Mouse (Mus musculus): ENCODE measurements around the gene Mfsd11. TPM values are rescaled to one million over a fixed set of nuclear protein-coding genes. Genes with fewer than 3 reads are reported as not detected.
"Not testable (repeated sequence)": the region's sequence is repeated elsewhere in the genome, so short reads cannot be mapped to it uniquely, and the experiment has no call there.

Gene Mfsd11
- polyA plus RNA-seq, 1 experiment from 2014 or later = 53.9 TPM

DNA sequence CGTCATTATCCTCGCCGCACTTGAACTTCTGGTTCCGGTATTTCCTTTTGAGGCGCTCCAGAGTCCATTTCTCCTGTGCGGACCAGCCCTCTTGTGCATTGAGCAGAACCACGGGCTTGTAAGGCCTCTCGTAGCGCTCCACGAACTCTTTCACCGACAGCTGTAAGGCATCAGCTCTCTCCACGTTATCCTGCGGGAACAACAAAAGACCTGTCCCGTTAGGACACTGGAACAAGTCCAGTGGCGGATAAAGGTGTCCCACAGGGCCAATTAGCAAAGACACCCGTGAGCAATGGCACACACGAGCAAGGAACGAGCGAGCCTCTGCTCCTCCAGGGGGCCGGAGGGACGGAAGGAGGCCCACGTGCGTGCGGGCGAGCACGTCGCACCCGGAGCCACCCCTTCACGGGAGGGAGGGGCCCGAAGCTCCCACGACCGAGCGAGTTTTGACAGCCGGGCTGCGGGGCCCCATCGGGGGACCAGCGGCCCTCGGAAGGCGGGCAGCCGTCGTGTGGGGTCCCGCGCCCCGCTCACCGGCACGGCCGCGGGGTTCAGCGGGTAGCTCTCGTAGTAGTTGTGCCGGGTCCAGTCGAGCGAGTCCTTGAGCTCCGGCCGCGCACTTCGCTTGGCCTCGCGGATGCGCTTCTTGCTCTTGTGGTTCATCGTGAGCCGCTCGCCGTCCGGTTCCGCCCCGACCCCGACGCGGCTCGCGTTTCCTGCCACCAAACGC, 9.5 kb upstream of the Mfsd11 start:
- Histone ChIP-seq H3K9me3 (no peaks in the 10 kb centered on the region), H3K9ac (peak overlapping the region; percentile 91), H3K4me1 (replicated peaks) (peaks cover 57% of the 10 kb centered on the region), H3K4me3 (peak overlapping the region; percentile 81), H3K4me2 (peak overlapping the region; percentile 83), H3K27me3 (no peaks in the 10 kb centered on the region), H3K36me3 (peaks cover 39% of the 10 kb centered on the region), H3K27ac (peak overlapping the region; percentile 98)
- peak; percentile 75 for ATAC-seq (ENCODE audit: low FRiP score)
- WGBS = under 1% methylated on average over 73 of the region's 73 CpGs

DNA sequence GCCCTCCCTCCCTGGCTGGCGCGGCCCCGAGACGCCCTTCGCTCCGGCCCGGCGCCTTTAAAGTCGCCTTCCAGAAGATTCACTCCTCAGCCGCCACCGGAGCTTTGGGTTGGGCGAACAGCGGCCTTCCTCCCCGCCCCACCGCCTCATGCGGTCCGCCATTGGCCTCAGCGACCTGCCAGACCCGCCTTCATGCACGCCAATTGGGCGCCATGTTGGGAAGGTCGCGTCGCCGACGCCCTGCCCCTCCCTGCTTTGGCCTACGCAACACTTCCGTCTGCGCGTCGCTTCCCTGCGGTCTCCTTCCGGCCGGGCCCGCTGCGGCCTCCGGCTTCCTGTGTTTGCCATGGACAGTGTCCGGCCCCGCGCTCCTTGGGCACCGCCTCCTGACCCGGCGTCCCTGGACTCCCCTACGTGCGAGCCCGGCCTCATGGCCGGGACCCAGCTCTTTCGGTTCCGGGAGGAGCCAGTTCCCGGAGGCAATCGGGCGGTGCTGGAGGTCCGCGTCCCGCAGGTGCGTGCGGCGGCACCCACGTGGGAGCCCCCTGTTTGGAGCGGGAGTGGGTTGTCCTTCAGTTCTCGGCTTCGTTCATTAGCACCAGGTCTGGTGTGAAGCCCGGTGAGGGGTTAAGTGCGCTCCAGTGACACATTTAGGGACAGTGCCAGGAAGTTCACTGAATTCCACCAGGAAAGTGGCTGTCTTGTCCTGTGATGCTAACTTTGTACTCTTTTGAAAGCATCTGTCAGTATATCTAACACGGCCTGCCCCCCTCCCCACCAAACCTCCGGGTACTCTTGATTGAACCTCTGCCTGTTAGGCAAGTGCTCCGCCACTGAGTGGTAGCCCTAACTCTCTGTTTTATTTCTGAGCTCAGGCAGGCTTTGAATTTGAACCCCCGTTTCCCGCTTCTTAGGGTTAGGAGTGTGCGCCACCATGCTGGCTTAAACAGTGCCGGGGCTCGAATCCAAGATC, 8.7 kb upstream of the Mfsd11 start, which contains the start of the genes Mettl23 and Jmjd6:
Gene Mettl23, plus strand, starts transcription at position 18 of the 973 bp plus-strand sequence.
Gene Jmjd6, minus strand, starts transcription at position 189 of the 973 bp plus-strand sequence.
- Histone ChIP-seq H3K27ac (peak within 1 kb of the TSS; percentile 98), H3K27me3 (no peaks in the 10 kb centered on the region), H3K36me3 (peaks cover 39% of the 10 kb centered on the region), H3K4me3 (peak within 1 kb of the TSS; percentile 81), H3K4me1 (replicated peaks) (peaks cover 57% of the 10 kb centered on the region), H3K9ac (peak within 1 kb of the TSS; percentile 91), H3K9me3 (no peaks in the 10 kb centered on the region), H3K4me2 (peak within 1 kb of the TSS; percentile 83)
- peak; percentile 96 for ATAC-seq (ENCODE audit: low FRiP score)
- 1% methylated on average over 72 of the region's 72 CpGs for WGBS

- Histone ChIP-seq H3K4me1 (replicated peaks) (peaks cover 43% of the 10 kb centered on the region), H3K9me3 (no peaks in the 10 kb centered on the region), H3K27ac (no peak overlapping the region), H3K27me3 (no peaks in the 10 kb centered on the region), H3K9ac (no peak overlapping the region), H3K4me3 (no peak overlapping the region), H3K4me2 (no peak overlapping the region), H3K36me3 (peaks cover 31% of the 10 kb centered on the region)
- no peak for ATAC-seq (ENCODE audit: low FRiP score)
- 80% methylated on average over 4 of the region's 4 CpGs for WGBS
Measured at GRCm38 (mm10) chr11:116846593-116847181, 5.6 kb upstream of the Mfsd11 start.

- Histone ChIP-seq H3K9me3 (no peaks in the 10 kb centered on the region), H3K4me2 (no peak overlapping the region), H3K27ac (no peak overlapping the region), H3K27me3 (no peaks in the 10 kb centered on the region), H3K4me1 (replicated peaks) (peaks cover 36% of the 10 kb centered on the region), H3K9ac (no peak overlapping the region), H3K36me3 (peaks cover 31% of the 10 kb centered on the region), H3K4me3 (no peak overlapping the region)
- no peak for ATAC-seq (ENCODE audit: low FRiP score)
- WGBS = 93% methylated on average over 3 of the region's 3 CpGs
Measured at GRCm38 (mm10) chr11:116847187-116848085, 4.8 kb upstream of the Mfsd11 start.

- Histone ChIP-seq H3K9me3 (no peaks in the 10 kb centered on the region), H3K4me1 (replicated peaks) (peaks cover 36% of the 10 kb centered on the region)
- ATAC-seq (ENCODE audit: low FRiP score) = no peak
Measured at GRCm38 (mm10) chr11:116848086-116848876, 4.0 kb upstream of the Mfsd11 start.

GRCm38 (mm10) chr11:116848877-116849178, 3.4 kb upstream of the Mfsd11 start:
- WGBS = 79% methylated on average over 2 of the region's 2 CpGs
- not testable (repeated sequence) for H3K27ac ChIP-seq; ATAC-seq (ENCODE audit: low FRiP score); H3K9me3 ChIP-seq; H3K9ac ChIP-seq; H3K4me3 ChIP-seq; H3K4me2 ChIP-seq; H3K27me3 ChIP-seq
- peaks cover 31% of the 10 kb centered on the region for H3K36me3 ChIP-seq
- peaks cover 35% of the 10 kb centered on the region for H3K4me1 ChIP-seq (replicated peaks)

More at GRCm38 (mm10) chr11:116848086-116848876, 4.0 kb upstream of the Mfsd11 start:
- WGBS = 82% methylated on average over 5 of the region's 5 CpGs
- Histone ChIP-seq H3K36me3 (peaks cover 31% of the 10 kb centered on the region), H3K9ac (no peak overlapping the region), H3K27ac (no peak overlapping the region), H3K4me3 (no peak overlapping the region), H3K27me3 (no peaks in the 10 kb centered on the region), H3K4me2 (no peak overlapping the region)

- Histone ChIP-seq H3K9ac (no peak overlapping the region), H3K27me3 (no peaks in the 10 kb centered on the region), H3K4me1 (replicated peaks) (peaks cover 33% of the 10 kb centered on the region), H3K4me2 (no peak overlapping the region), H3K9me3 (no peaks in the 10 kb centered on the region), H3K27ac (no peak overlapping the region), H3K36me3 (peaks cover 31% of the 10 kb centered on the region), H3K4me3 (no peak overlapping the region)
- no peak for ATAC-seq (ENCODE audit: low FRiP score)
Measured at GRCm38 (mm10) chr11:116849587-116849986, 2.7 kb upstream of the Mfsd11 start.

DNA sequence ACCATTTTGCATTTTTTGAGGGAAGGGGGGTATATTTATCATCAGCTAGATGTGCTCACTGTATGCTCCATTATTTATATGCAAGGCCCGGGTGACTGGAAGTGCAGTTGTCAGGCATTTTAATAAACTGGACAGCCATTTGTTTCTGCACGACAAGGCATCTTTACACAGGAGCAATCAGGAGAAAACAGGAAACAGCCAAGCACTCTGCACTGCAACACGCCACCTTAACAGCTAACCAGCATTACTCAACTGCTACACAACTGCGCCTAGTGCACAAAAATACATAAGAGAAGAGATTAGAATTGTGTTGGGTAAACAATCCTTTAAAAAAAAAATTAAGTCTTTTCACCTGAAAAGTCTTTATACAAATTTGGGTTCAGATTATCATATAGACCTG, 2.2 kb upstream of the Mfsd11 start:
- no peaks in the 10 kb centered on the region for H3K9me3 ChIP-seq
- peaks cover 31% of the 10 kb centered on the region for H3K36me3 ChIP-seq
- no peaks in the 10 kb centered on the region for H3K27me3 ChIP-seq
- H3K4me3 ChIP-seq = peak overlapping the region; percentile 94
- H3K27ac ChIP-seq = no peak overlapping the region
- WGBS = 56% methylated on average over 4 of the region's 4 CpGs
- H3K4me1 ChIP-seq (replicated peaks) = peaks cover 36% of the 10 kb centered on the region
- H3K4me2 ChIP-seq = peak overlapping the region; percentile 94
- H3K9ac ChIP-seq = peak overlapping the region; percentile 35; the same call in 1 of the 2 replicates
- ATAC-seq (ENCODE audit: low FRiP score) = no peak

- Histone ChIP-seq H3K27me3 (no peaks in the 10 kb centered on the region), H3K9me3 (no peaks in the 10 kb centered on the region), H3K36me3 (peaks cover 31% of the 10 kb centered on the region), H3K9ac (peak overlapping the region; percentile 97), H3K4me1 (replicated peaks) (peaks cover 40% of the 10 kb centered on the region), H3K4me2 (peak overlapping the region; percentile 94), H3K27ac (0 out of 2 replicates have a peak overlapping the region, but pooled peaks have one; percentile 97), H3K4me3 (peak overlapping the region; percentile 94)
- WGBS = 42% methylated on average over 6 of the region's 6 CpGs
- ATAC-seq (ENCODE audit: low FRiP score) = no peak
Measured at GRCm38 (mm10) chr11:116850833-116851477, 1.3 kb upstream of the Mfsd11 start.

DNA sequence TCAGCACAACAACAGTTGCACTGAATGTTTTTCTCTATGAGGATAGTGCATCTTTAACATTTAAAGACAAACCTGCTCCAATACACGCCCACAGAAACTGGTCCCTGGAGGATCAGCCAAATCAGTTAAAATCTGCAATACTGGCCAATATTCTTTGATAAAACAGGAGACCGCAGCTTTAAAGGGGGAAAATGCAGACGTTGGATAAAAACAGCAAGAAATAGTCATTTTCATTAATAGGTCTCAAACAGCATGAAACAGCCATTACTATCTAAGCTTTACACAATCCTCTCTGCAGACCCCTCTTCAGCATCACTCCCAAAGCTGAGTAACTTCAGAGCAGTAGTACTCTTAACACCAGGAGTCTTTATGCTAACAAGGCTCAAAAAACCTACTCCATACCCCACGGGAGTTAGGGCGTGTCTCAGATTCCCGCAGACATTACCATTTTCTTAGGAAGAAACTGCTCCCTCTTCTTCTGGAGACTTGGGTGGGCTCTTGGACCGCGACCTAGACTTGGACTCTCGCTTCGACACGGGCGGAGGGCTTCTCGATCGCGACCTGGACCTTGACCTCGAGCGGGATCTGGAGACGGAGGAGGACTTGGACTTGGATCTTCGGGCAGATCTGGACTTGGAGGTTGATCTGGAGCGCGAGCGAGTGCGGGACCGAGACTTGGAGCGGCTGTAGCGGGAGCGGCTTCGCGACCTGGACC, 507 bp upstream of the Mfsd11 start:
- under 1% methylated on average over 29 of the region's 29 CpGs for WGBS
- 0 out of 2 replicates have a peak, but pooled peaks have one; percentile 0 for ATAC-seq (ENCODE audit: low FRiP score)
- peak overlapping the region; percentile 94 for H3K4me2 ChIP-seq
- no peaks in the 10 kb centered on the region for H3K27me3 ChIP-seq
- H3K27ac ChIP-seq = peak overlapping the region; percentile 97
- no peaks in the 10 kb centered on the region for H3K9me3 ChIP-seq
- H3K4me3 ChIP-seq = peak overlapping the region; percentile 94
- H3K4me1 ChIP-seq (replicated peaks) = peaks cover 36% of the 10 kb centered on the region
- peaks cover 31% of the 10 kb centered on the region for H3K36me3 ChIP-seq
- peak overlapping the region; percentile 97 for H3K9ac ChIP-seq
